Mouse (Mus musculus) small intestine, adult 2 months (tissue): ENCODE results near the gene Gm17606. TPM values are rescaled to one million over a fixed set of nuclear protein-coding genes. Genes with fewer than 3 reads are reported as not detected.

Experiments
- H3K27ac ChIP-seq: fragments of 200-500 bp; 2 replicates; pipeline ENCODE4 v1.5.1; 2012; ENCODE audit warnings: low read depth, low read length, control low read depth, inconsistent platforms; ENCODE audit not compliant: insufficient read depth
- H3K27me3 ChIP-seq: fragments of 200-500 bp; 2 replicates; pipeline ENCODE4 v1.6.1; 2012; ENCODE audit warnings: mild to moderate bottlenecking, moderate library complexity, low read length, inconsistent platforms; ENCODE audit not compliant: control insufficient read depth, insufficient read depth
- H3K36me3 ChIP-seq: fragments of 200-500 bp; 2 replicates; pipeline ENCODE4 v1.6.1; 2012; ENCODE audit warnings: mild to moderate bottlenecking, low read length, control low read depth, inconsistent platforms; ENCODE audit not compliant: control insufficient read depth, insufficient read depth
- H3K4me1 ChIP-seq: fragments of 200-500 bp; 2 replicates; pipeline ENCODE4 v1.6.1; 2012; ENCODE audit warnings: low read length, inconsistent platforms, mixed read lengths; ENCODE audit not compliant: control insufficient read depth, insufficient read depth, insufficient read length
- H3K4me3 ChIP-seq: fragments of 200-500 bp; 2 replicates; pipeline ENCODE4 v1.5.1; 2012; ENCODE audit warnings: low read depth, mild to moderate bottlenecking, control low read depth, inconsistent platforms, low read length, moderate library complexity
- CTCF ChIP-seq: fragments of 200-500 bp; IDR thresholded peaks from 2 replicates; pipeline ENCODE4 v1.5.1; 2012; ENCODE audit warnings: low read depth, mild to moderate bottlenecking, control low read depth, inconsistent platforms, low read length, moderate library complexity, mixed read lengths; ENCODE audit not compliant: insufficient replicate concordance, insufficient read length; ENCODE audit errors: extremely low read depth
- POLR2A ChIP-seq: fragments of 200-500 bp; IDR thresholded peaks from 2 replicates; pipeline ENCODE4 v1.6.1; 2012; ENCODE audit warnings: low read depth, mild to moderate bottlenecking, control low read depth, inconsistent platforms, low read length, moderate library complexity
- WGBS: fragments of 180-500 bp; shearing (Covaris S2); methylation state at CpG from one replicate; pipeline ENCODE4 v1.1.7; 2018; 5-methylcytosine and 5-hydroxymethylcytosine counted together
- polyA plus RNA-seq: library from polyadenylated mRNA; depleted of rRNA; stranded (reverse); fragments of >200 nt; gene quantifications from 2 replicates; pipeline ENCODE4 v1.2.3, GENCODE M21; 2012

Gene Gm17606
- polyA plus RNA-seq, 1 experiment: not detected

- H3K27ac ChIP-seq: no peak overlapping the region
- WGBS: 73% methylated on average over 4 of the region's 4 CpGs
- H3K4me3 ChIP-seq: no peak overlapping the region
- no peak for TF ChIP-seq CTCF
- no peak for TF ChIP-seq POLR2A
- no peaks in the 10 kb centered on the region for H3K27me3 ChIP-seq
- peaks cover 77% of the 10 kb centered on the region for H3K36me3 ChIP-seq
- H3K4me1 ChIP-seq: no peaks in the 10 kb centered on the region; the same call in 1 of the 2 replicates
Observed at GRCm38 (mm10) chr14:54647900-54648299, 7.1 kb downstream of the Gm17606 start.

GRCm38 (mm10) chr14:54650621-54651454 lies 10.1 kb downstream of the Gm17606 start:
- peaks cover 52% of the 10 kb centered on the region for H3K36me3 ChIP-seq
- no peaks in the 10 kb centered on the region; the same call in 1 of the 2 replicates for H3K4me1 ChIP-seq
- no peaks in the 10 kb centered on the region for H3K27me3 ChIP-seq
- TF ChIP-seq POLR2A (no peak), CTCF (peak; percentile 91; the same call in 1 of the 2 replicates)
- 49% methylated on average over 23 of the region's 23 CpGs for WGBS
- no peak overlapping the region for H3K4me3 ChIP-seq
- no peak overlapping the region for H3K27ac ChIP-seq

GRCm38 (mm10) chr14:54651556-54651955 lies 10.8 kb downstream of the Gm17606 start:
- Histone ChIP-seq H3K4me1 (no peaks in the 10 kb centered on the region; the same call in 1 of the 2 replicates), H3K27ac (no peak overlapping the region), H3K36me3 (peaks cover 50% of the 10 kb centered on the region), H3K27me3 (no peaks in the 10 kb centered on the region), H3K4me3 (no peak overlapping the region)
- WGBS: 75% methylated on average over 4 of the region's 4 CpGs
- no peak for TF ChIP-seq POLR2A
- no peak for TF ChIP-seq CTCF

DNA sequence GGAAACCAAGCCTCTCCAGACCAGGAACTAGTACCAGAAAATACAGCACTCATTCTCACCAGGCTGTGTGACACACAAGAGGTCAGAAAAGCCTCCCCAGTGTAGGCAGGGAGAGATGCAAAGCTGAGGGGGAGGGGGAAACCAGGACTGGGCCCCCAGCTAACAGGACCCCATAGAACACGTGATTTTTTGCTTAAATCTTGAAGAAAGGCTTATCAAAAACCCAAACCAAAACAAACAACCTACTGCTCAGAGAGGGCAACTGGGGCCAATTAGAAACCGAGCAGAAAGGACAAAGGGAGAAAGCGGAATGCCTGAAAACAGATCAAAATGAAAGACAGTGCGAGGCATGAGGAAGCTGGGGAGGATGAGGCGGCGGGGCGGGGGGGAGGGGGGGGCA lies 12.0 kb downstream of the Gm17606 start:
- no peaks in the 10 kb centered on the region for H3K27me3 ChIP-seq
- peaks cover 52% of the 10 kb centered on the region for H3K36me3 ChIP-seq
- no peaks in the 10 kb centered on the region; the same call in 1 of the 2 replicates for H3K4me1 ChIP-seq
- no peak overlapping the region for H3K4me3 ChIP-seq
- no peak overlapping the region for H3K27ac ChIP-seq
- no peak for TF ChIP-seq POLR2A
- no peak for TF ChIP-seq CTCF
- WGBS: 3% methylated on average over 7 of the region's 7 CpGs

GRCm38 (mm10) chr14:54653496-54653895 lies 12.7 kb downstream of the Gm17606 start:
- Histone ChIP-seq H3K4me3 (peak overlapping the region; percentile 74), H3K27me3 (no peaks in the 10 kb centered on the region), H3K27ac (no peak overlapping the region), H3K4me1 (no peaks in the 10 kb centered on the region; the same call in 1 of the 2 replicates), H3K36me3 (peaks cover 51% of the 10 kb centered on the region)
- WGBS: 3% methylated on average over 12 of the region's 12 CpGs
- TF ChIP-seq POLR2A (no peak), CTCF (no peak)

GRCm38 (mm10) chr14:54660009-54660408 lies 19.3 kb downstream of the Gm17606 start:
- WGBS: 83% methylated on average over 2 of the region's 2 CpGs
- Histone ChIP-seq H3K36me3 (peaks cover 80% of the 10 kb centered on the region), H3K4me1 (no peaks in the 10 kb centered on the region), H3K4me3 (no peak overlapping the region), H3K27ac (no peak overlapping the region), H3K27me3 (no peaks in the 10 kb centered on the region)
- TF ChIP-seq CTCF (no peak), POLR2A (no peak)

GRCm38 (mm10) chr14:54664477-54665222 lies 23.9 kb downstream of the Gm17606 start:
- H3K4me3 ChIP-seq: no peak overlapping the region
- WGBS: 90% methylated on average over 10 of the region's 10 CpGs
- no peak overlapping the region for H3K27ac ChIP-seq
- peaks cover 76% of the 10 kb centered on the region for H3K36me3 ChIP-seq
- TF ChIP-seq POLR2A: no peak
- no peak for TF ChIP-seq CTCF
- no peaks in the 10 kb centered on the region for H3K4me1 ChIP-seq
- H3K27me3 ChIP-seq: no peaks in the 10 kb centered on the region
